Mouse (Mus musculus) regulatory T cell (primary cell): ENCODE results near the gene App.

Experiments
- in situ Hi-C: fragments of 300-600 bp; cut with MboI, MseI; formaldehyde crosslinking; loops from one replicate; pipeline ENCODE4 v1.15.1; 2025; ENCODE audit warnings: high pct_unique_total_duplicates

The App gene

GRCm38 (mm10) chr16:85173373-85174081, at the start of gene App:
TSS of gene App (minus strand) at chr16:85173766.
- in situ Hi-C loops, result loop anchor here (10.0 kb wide), 1 partner anchor 219 kb away; no protein-coding TSS in a partner anchor

- in situ Hi-C loops, result no loop called here
Measured at GRCm38 (mm10) chr16:85215846-85216245, 42.3 kb upstream of the App start.

- in situ Hi-C loops, result no loop called here
Measured at GRCm38 (mm10) chr16:85215173-85215572, 41.6 kb upstream of the App start.

- in situ Hi-C loops, result no loop called here
Measured at GRCm38 (mm10) chr16:85195622-85196021, 22.1 kb upstream of the App start.

- in situ Hi-C loops, result no loop called here
Measured at GRCm38 (mm10) chr16:85195167-85195566, 21.6 kb upstream of the App start.

GRCm38 (mm10) chr16:85181502-85181901, 7.9 kb upstream of the App start:
- in situ Hi-C loops, result no loop called here

GRCm38 (mm10) chr16:85180710-85181109, 7.1 kb upstream of the App start:
- in situ Hi-C loops, result no loop called here

GRCm38 (mm10) chr16:85176666-85177065, 3.1 kb upstream of the App start:
- in situ Hi-C loops, result loop anchor here (10.0 kb wide), 1 partner anchor 222 kb away; no protein-coding TSS in a partner anchor

GRCm38 (mm10) chr16:85172571-85173372, 794 bp downstream of the App start:
- in situ Hi-C loops, result loop anchor here (10.0 kb wide), 1 partner anchor 218 kb away; no protein-coding TSS in a partner anchor

- in situ Hi-C loops, result loop anchor here (10.0 kb wide), 1 partner anchor 217 kb away; no protein-coding TSS in a partner anchor
Measured at GRCm38 (mm10) chr16:85171976-85172570, 1.5 kb downstream of the App start.

GRCm38 (mm10) chr16:85170826-85171510, 2.6 kb downstream of the App start:
- in situ Hi-C loops, result loop anchor here (10.0 kb wide), 1 partner anchor 216 kb away; no protein-coding TSS in a partner anchor

GRCm38 (mm10) chr16:85168821-85169220, 4.7 kb downstream of the App start:
- in situ Hi-C loops, result no loop called here

- in situ Hi-C loops, result no loop called here
Measured at GRCm38 (mm10) chr16:85166205-85166604, 7.4 kb downstream of the App start.

GRCm38 (mm10) chr16:85165631-85166030, 7.9 kb downstream of the App start:
- in situ Hi-C loops, result no loop called here

GRCm38 (mm10) chr16:85165177-85165576, 8.4 kb downstream of the App start:
- in situ Hi-C loops, result no loop called here

- in situ Hi-C loops, result no loop called here
Measured at GRCm38 (mm10) chr16:85162779-85163178, 10.8 kb downstream of the App start.

GRCm38 (mm10) chr16:85160140-85160539, 13.4 kb downstream of the App start:
- in situ Hi-C loops, result no loop called here

- in situ Hi-C loops, result no loop called here
Measured at GRCm38 (mm10) chr16:85157796-85158546, 15.6 kb downstream of the App start.

GRCm38 (mm10) chr16:85157156-85157555, 16.4 kb downstream of the App start:
- in situ Hi-C loops, result no loop called here

- in situ Hi-C loops, result no loop called here
Measured at GRCm38 (mm10) chr16:85155836-85156235, 17.7 kb downstream of the App start.

- in situ Hi-C loops, result no loop called here
Measured at GRCm38 (mm10) chr16:85152457-85152856, 21.1 kb downstream of the App start.
